Mouse (Mus musculus) liver, embryonic 14.5 days (tissue): ENCODE measurements at regions not wholly inside any gene's neighbourhood (a gene's known extent, or its start where the extent isn't known, plus 50 kb on each side); places are given as distances from the start of the nearest gene placed in this dataset. TPM values are rescaled to one million over a fixed set of nuclear protein-coding genes. Genes with fewer than 3 reads are reported as not detected.

ENCODE experiments used
- ATAC-seq: fragments of 200-750 bp; cut with Nextera tagmentation; 2 replicates; pipeline ENCODE4 v1.8.0; 2017; ENCODE audit warnings: moderate number of reproducible peaks, mild to moderate bottlenecking, moderate library complexity; ENCODE audit not compliant: insufficient read depth
- DNase-seq, 3 experiments: peaks; one replicate each; pipeline ENCODE4 v3.0.0-alpha.2; 2012 to 2013; ENCODE audit warnings: low read depth in 3 of 3, low spot score in 3 of 3
- H3K27ac ChIP-seq: fragments of 300-500 bp; sonication (generic); 2 replicates; pipeline ENCODE4 v1.5.1; 2014; ENCODE audit warnings: moderate library complexity, mild to moderate bottlenecking, control low read depth, inconsistent platforms
- H3K27me3 ChIP-seq: fragments of 300-500 bp; sonication (generic); 2 replicates; pipeline ENCODE4 v1.6.1; 2014; ENCODE audit warnings: mild to moderate bottlenecking, low read length, moderate library complexity; ENCODE audit not compliant: control insufficient read depth, insufficient read depth
- H3K36me3 ChIP-seq: fragments of 300-500 bp; sonication (generic); replicated peaks from 2 replicates; pipeline ENCODE4 v1.6.1; 2014; ENCODE audit warnings: low read depth; ENCODE audit not compliant: control insufficient read depth, insufficient read depth
- H3K4me1 ChIP-seq, 2 experiments: fragments of 200-500 bp in 1 of 2; fragments of 300-500 bp in 1 of 2; sonication (generic) in 1 of 2; replicated peaks; 2 replicates each; pipeline ENCODE4 v1.6.1; 2012 to 2014; ENCODE audit warnings: antibody characterized with exemption in 1 of 2, inconsistent platforms in 1 of 2, low read length in 1 of 2; ENCODE audit not compliant: control insufficient read depth in 2 of 2, insufficient read depth in 2 of 2
- H3K4me2 ChIP-seq: fragments of 300-500 bp; sonication (generic); 2 replicates; pipeline ENCODE4 v1.6.1; 2014; ENCODE audit warnings: low read depth, mild to moderate bottlenecking, control low read depth, moderate library complexity
- H3K4me3 ChIP-seq, 2 experiments: fragments of 200-500 bp in 1 of 2; fragments of 300-500 bp in 1 of 2; sonication (generic) in 1 of 2; 2 replicates each; pipeline ENCODE4 v1.5.1; 2012 to 2014; ENCODE audit warnings: low read depth in 2 of 2, low read length in 2 of 2, mild to moderate bottlenecking in 2 of 2, control low read depth in 1 of 2, inconsistent platforms in 1 of 2, moderate library complexity in 1 of 2; ENCODE audit not compliant: insufficient read depth in 1 of 2
- H3K9ac ChIP-seq: fragments of 300-500 bp; sonication (generic); replicated peaks from 2 replicates; pipeline ENCODE4 v1.6.1; 2014; ENCODE audit warnings: mild to moderate bottlenecking, control low read depth, moderate library complexity
- H3K9me3 ChIP-seq: fragments of 300-500 bp; sonication (generic); 2 replicates; pipeline ENCODE4 v1.6.1; 2016; ENCODE audit warnings: low read length, mixed read lengths; ENCODE audit not compliant: control insufficient read depth
- CTCF ChIP-seq: IDR thresholded peaks from 2 replicates; pipeline ENCODE4 v1.5.1; 2016; ENCODE audit warnings: antibody characterized with exemption, low read depth, control low read depth
- EP300 ChIP-seq: IDR thresholded peaks from 2 replicates; pipeline ENCODE4 v1.6.1; 2016; ENCODE audit warnings: antibody characterized with exemption, low read depth
- WGBS: fragments of 180-500 bp; shearing (Covaris S2); extraction: QIAGEN DNeasy Blood & Tissue Kit; methylation state at CpG from one replicate; pipeline ENCODE4 v1.1.7; 2014; ENCODE audit not compliant: insufficient replicate concordance; 5-methylcytosine and 5-hydroxymethylcytosine counted together
- microRNA-seq: library from miRNA; unstranded; fragments of <30 nt; microRNA quantifications from one replicate; pipeline ENCODE4, GENCODE M21; 2016

GRCm38 (mm10) chr1:82162926-82163325 lies 70.0 kb upstream of the Gm9747 start:
- Histone ChIP-seq H3K36me3 (no peaks in the 10 kb centered on the region), H3K9ac (no peak overlapping the region), H3K4me1 (no peaks in the 10 kb centered on the region; a peak in 1 of 4 replicates), H3K4me3 (no peak overlapping the region), H3K4me2 (no peak overlapping the region), H3K27me3 (no peaks in the 10 kb centered on the region), H3K9me3 (no peaks in the 10 kb centered on the region), H3K27ac (no peak overlapping the region)
- DNase-seq: no peak
- 66% methylated on average over 6 of the region's 6 CpGs for WGBS
- ATAC-seq: no peak
- TF ChIP-seq EP300 (no peak), CTCF (no peak)

- Histone ChIP-seq H3K4me2 (no peak overlapping the region), H3K9ac (no peak overlapping the region), H3K4me1 (no peaks in the 10 kb centered on the region; a peak in 1 of 4 replicates), H3K27me3 (no peaks in the 10 kb centered on the region), H3K36me3 (no peaks in the 10 kb centered on the region), H3K4me3 (no peak overlapping the region), H3K9me3 (no peaks in the 10 kb centered on the region), H3K27ac (no peak overlapping the region)
- 59% methylated on average over 4 of the region's 4 CpGs for WGBS
- ATAC-seq (no peak), DNase-seq (no peak)
- TF ChIP-seq CTCF (no peak), EP300 (no peak)
These were observed 64.8 kb upstream of the Gm9747 start for GRCm38 (mm10) chr1:82168158-82168557.

GRCm38 (mm10) chr1:82168949-82169348 lies 64.0 kb upstream of the Gm9747 start:
- H3K9ac ChIP-seq: no peak overlapping the region
- no peak overlapping the region for H3K4me3 ChIP-seq
- TF ChIP-seq EP300 (no peak), CTCF (no peak)
- H3K4me2 ChIP-seq: no peak overlapping the region
- WGBS: 75% methylated on average over 2 of the region's 2 CpGs
- H3K27ac ChIP-seq: no peak overlapping the region
- DNase-seq (peak in 1 of 3 experiments; percentile 20), ATAC-seq (peak; percentile 61; the same call in 1 of the 2 replicates)
- no peaks in the 10 kb centered on the region for H3K9me3 ChIP-seq
- H3K4me1 ChIP-seq: no peaks in the 10 kb centered on the region; a peak in 1 of 4 replicates
- no peaks in the 10 kb centered on the region for H3K36me3 ChIP-seq
- H3K27me3 ChIP-seq: no peaks in the 10 kb centered on the region

- 44% methylated on average over 1 of the region's 1 CpGs for WGBS
- DNase-seq (no peak), ATAC-seq (no peak)
- Histone ChIP-seq H3K36me3 (no peaks in the 10 kb centered on the region), H3K9me3 (no peaks in the 10 kb centered on the region), H3K27me3 (no peaks in the 10 kb centered on the region), H3K4me3 (no peak overlapping the region), H3K4me2 (no peak overlapping the region), H3K4me1 (no peaks in the 10 kb centered on the region; a peak in 1 of 4 replicates), H3K9ac (no peak overlapping the region), H3K27ac (no peak overlapping the region)
- no peak for TF ChIP-seq EP300
- no peak for TF ChIP-seq CTCF
These were observed 52.5 kb upstream of the Gm9747 start for GRCm38 (mm10) chr1:82180427-82180826.

Small RNAs in the stretch of these regions (microRNA-seq; reads per million reads assigned to microRNA genes)
- gene Mir6344: not detected
